Mouse (Mus musculus) lung, embryonic 14.5 days (tissue): ENCODE data around the gene Arhgef16. TPM values are rescaled to one million over a fixed set of nuclear protein-coding genes. Genes with fewer than 3 reads are reported as not detected.

ENCODE experiments used
- ATAC-seq: fragments of 200-750 bp; cut with Nextera tagmentation; 2 replicates; pipeline ENCODE4 v1.8.0; 2017; ENCODE audit warnings: mild to moderate bottlenecking, moderate TSS enrichment, moderate library complexity; ENCODE audit not compliant: insufficient read depth
- DNase-seq: peaks from one replicate; pipeline ENCODE4 v3.0.0-alpha.2; 2015
- H3K27ac ChIP-seq: fragments of 300-500 bp; sonication (generic); 2 replicates; pipeline ENCODE4 v1.5.1; 2014; ENCODE audit warnings: low read depth, mild to moderate bottlenecking, moderate library complexity
- H3K27me3 ChIP-seq: fragments of 300-500 bp; sonication (generic); 2 replicates; pipeline ENCODE4 v1.6.1; 2014; ENCODE audit warnings: low read length, control low read depth; ENCODE audit not compliant: insufficient read depth
- H3K36me3 ChIP-seq: fragments of 300-500 bp; sonication (generic); 2 replicates; pipeline ENCODE4 v1.6.1; 2014; ENCODE audit warnings: control low read depth; ENCODE audit not compliant: insufficient read depth
- H3K4me1 ChIP-seq: fragments of 300-500 bp; sonication (generic); 2 replicates; pipeline ENCODE4 v1.6.1; 2014; ENCODE audit warnings: antibody characterized with exemption, control low read depth; ENCODE audit not compliant: insufficient read depth
- H3K4me2 ChIP-seq: fragments of 300-500 bp; sonication (generic); 2 replicates; pipeline ENCODE4 v1.6.1; 2014; ENCODE audit warnings: mild to moderate bottlenecking
- H3K4me3 ChIP-seq: fragments of 300-500 bp; sonication (generic); 2 replicates; pipeline ENCODE4 v1.5.1; 2014; ENCODE audit warnings: low read depth, low read length
- H3K9ac ChIP-seq: fragments of 300-500 bp; sonication (generic); 2 replicates; pipeline ENCODE4 v1.6.1; 2014
- H3K9me3 ChIP-seq: fragments of 300-500 bp; sonication (generic); 2 replicates; pipeline ENCODE4 v1.6.1; 2016; ENCODE audit warnings: low read depth, low read length, control low read depth
- CTCF ChIP-seq: IDR thresholded peaks from 2 replicates; pipeline ENCODE4 v1.5.1; 2016; ENCODE audit warnings: antibody characterized with exemption, low read depth
- WGBS: fragments of 180-500 bp; shearing (Covaris S2); extraction: QIAGEN DNeasy Blood & Tissue Kit; methylation state at CpG from one replicate; pipeline ENCODE4 v1.1.7; 2014; 5-methylcytosine and 5-hydroxymethylcytosine counted together
- polyA plus RNA-seq: library from polyadenylated mRNA; unstranded; fragments of >200 nt; fragmentation: Nextera tagmentation; extraction: Ambion mirVana; gene quantifications from 2 replicates; pipeline ENCODE4 v1.2.1, GENCODE M21; 2014

Arhgef16 gene
- polyA plus RNA-seq, 1 experiment from 2014 or later = 16.2 TPM

GRCm38 (mm10) chr4:154333300-154333699, 31.8 kb upstream of the Arhgef16 start:
- no peaks in the 10 kb centered on the region for H3K27me3 ChIP-seq
- 60% methylated on average over 8 of the region's 8 CpGs for WGBS
- no peak overlapping the region for H3K9ac ChIP-seq
- no peak overlapping the region for H3K27ac ChIP-seq
- H3K4me2 ChIP-seq = no peak overlapping the region
- ATAC-seq = no peak
- no peaks in the 10 kb centered on the region for H3K36me3 ChIP-seq
- no peak overlapping the region for H3K4me3 ChIP-seq
- H3K4me1 ChIP-seq = peaks cover 5% of the 10 kb centered on the region; the same call in 1 of the 2 replicates
- H3K9me3 ChIP-seq = no peaks in the 10 kb centered on the region
- TF ChIP-seq CTCF = 0 out of 2 replicates have a peak, but pooled peaks have one; percentile 9
- DNase-seq = no peak

DNA sequence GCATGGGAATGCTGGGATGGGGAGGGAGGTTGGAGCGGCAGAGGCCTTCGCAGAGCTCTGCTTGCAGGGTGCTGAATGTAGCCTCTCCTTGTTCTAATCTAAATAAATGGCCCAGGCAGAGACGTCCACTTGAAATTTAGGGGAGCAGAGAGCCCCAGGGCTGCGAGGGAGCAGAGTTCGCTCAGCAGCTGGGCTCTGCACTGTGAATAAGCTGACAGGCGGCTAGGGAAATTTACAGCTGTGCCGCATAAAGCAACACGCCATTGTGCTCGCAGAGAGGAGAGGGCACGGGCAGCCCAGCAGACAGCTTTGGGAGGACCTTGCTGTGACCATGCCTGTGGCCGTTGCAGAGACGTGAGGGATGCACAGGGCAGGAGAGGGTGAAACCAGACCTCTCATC, 29.8 kb upstream of the Arhgef16 start:
- Histone ChIP-seq H3K36me3 (no peaks in the 10 kb centered on the region), H3K9me3 (no peaks in the 10 kb centered on the region), H3K27ac (peak overlapping the region; percentile 46; the same call in 1 of the 2 replicates), H3K4me1 (peaks cover 5% of the 10 kb centered on the region; the same call in 1 of the 2 replicates), H3K4me3 (no peak overlapping the region), H3K27me3 (no peaks in the 10 kb centered on the region), H3K9ac (no peak overlapping the region), H3K4me2 (no peak overlapping the region)
- ATAC-seq (peak; percentile 55; the same call in 1 of the 2 replicates), DNase-seq (peak; percentile 85)
- no peak for TF ChIP-seq CTCF
- WGBS = 33% methylated on average over 12 of the region's 12 CpGs

DNA sequence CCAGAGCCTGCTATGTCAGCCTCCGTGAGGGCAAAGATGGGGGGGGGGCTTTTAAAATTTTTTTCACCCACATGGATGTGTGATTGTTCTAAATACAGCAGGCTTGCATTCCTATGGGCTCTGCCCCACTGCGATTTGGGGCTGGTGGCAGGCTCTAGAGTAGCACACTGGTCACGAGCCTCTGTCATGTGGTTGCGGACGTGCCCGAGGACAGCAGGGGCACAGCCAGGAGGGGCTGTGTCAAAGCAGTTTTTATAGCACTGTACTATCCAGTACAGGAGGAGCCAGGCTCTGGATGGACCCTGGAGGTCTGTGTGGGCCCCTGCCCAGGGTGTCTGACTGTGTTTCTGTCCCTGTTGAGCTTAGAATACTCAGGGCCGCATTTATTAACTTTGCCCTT, 28.5 kb upstream of the Arhgef16 start:
- Histone ChIP-seq H3K4me3 (no peak overlapping the region), H3K4me2 (no peak overlapping the region), H3K4me1 (0 out of 2 replicates have a peak, but pooled peaks cover 3% of the 10 kb centered on the region), H3K9ac (no peak overlapping the region), H3K27me3 (no peaks in the 10 kb centered on the region), H3K9me3 (no peaks in the 10 kb centered on the region), H3K27ac (no peak overlapping the region), H3K36me3 (no peaks in the 10 kb centered on the region)
- ATAC-seq = no peak
- TF ChIP-seq CTCF = no peak
- 85% methylated on average over 7 of the region's 7 CpGs for WGBS
- DNase-seq = no peak

DNA sequence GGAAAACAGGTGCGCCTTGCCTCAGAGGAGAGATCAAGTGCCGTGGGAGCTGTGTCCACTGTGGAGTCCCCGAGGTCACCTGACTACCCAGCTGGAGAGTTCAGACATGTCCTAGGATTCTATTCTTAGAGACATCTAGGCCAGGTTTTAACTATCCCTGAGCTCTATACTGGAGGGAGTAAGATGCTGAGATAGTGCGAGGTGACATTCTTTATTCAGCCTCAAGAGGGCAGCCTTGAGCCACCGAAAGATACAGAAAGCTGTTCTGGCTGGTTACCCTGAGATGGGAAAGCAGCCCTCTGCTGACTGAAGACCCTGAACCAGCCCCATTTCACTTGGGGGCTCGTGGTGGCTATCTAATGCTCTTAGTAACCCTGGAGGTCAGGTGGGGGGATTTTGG, 27.4 kb upstream of the Arhgef16 start:
- H3K9ac ChIP-seq = no peak overlapping the region
- H3K4me2 ChIP-seq = peak overlapping the region; percentile 12; the same call in 1 of the 2 replicates
- DNase-seq (peak; percentile 92), ATAC-seq (peak; percentile 45)
- H3K4me3 ChIP-seq = no peak overlapping the region
- H3K9me3 ChIP-seq = no peaks in the 10 kb centered on the region
- H3K27ac ChIP-seq = no peak overlapping the region
- H3K4me1 ChIP-seq = 0 out of 2 replicates have a peak, but pooled peaks cover 3% of the 10 kb centered on the region
- TF ChIP-seq CTCF = peak; percentile 90
- no peaks in the 10 kb centered on the region for H3K36me3 ChIP-seq
- WGBS = 8% methylated on average over 6 of the region's 6 CpGs
- no peaks in the 10 kb centered on the region for H3K27me3 ChIP-seq

DNA sequence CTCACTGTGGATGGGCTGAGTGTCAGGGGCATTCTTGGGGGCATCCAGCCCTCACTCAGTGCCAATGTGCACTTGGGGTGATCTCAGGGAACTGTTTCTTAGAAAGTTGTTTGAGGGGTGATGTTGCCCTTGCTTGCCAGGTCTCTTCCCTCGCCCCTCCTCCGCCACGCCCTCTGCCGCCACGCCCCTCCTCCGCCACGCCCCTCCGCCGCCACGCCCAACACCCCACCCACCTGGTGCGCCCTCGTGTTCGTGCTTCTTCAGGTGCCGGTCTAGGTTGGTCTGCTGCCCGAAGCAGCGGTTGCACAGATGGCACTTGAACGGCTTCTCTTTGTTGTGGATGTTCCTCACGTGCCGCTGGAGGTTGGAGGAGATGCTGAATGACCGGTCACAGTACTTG, 27.0 kb upstream of the Arhgef16 start:
- 7% methylated on average over 20 of the region's 20 CpGs for WGBS
- Histone ChIP-seq H3K9me3 (no peaks in the 10 kb centered on the region), H3K4me2 (peak overlapping the region; percentile 12; the same call in 1 of the 2 replicates), H3K27ac (no peak overlapping the region), H3K4me1 (0 out of 2 replicates have a peak, but pooled peaks cover 3% of the 10 kb centered on the region), H3K9ac (no peak overlapping the region), H3K4me3 (no peak overlapping the region), H3K36me3 (peaks cover 4% of the 10 kb centered on the region; the same call in 1 of the 2 replicates), H3K27me3 (no peaks in the 10 kb centered on the region)
- TF ChIP-seq CTCF = no peak
- DNase-seq (no peak), ATAC-seq (no peak)

DNA sequence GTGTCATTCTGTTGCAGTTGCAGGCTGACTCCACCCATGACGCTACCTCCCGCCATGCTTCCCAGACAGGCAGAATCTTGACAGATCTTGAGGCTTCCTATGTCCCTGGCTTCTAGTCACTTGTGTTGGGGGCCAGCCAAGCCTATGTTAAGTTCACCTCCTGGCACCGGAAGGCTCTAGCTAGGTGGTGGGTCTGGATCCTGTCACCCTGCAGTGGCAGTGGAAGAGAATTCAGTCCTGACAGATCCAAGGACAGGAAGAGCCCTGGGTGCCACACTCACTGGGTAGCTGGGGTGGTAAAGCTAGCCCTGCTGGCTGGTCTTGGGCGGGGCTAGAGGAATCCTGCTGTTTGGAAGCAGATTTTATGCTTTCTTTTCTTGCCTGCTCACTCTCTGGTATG, 23.9 kb upstream of the Arhgef16 start:
- Histone ChIP-seq H3K9ac (no peak overlapping the region), H3K4me3 (no peak overlapping the region), H3K9me3 (no peaks in the 10 kb centered on the region), H3K27me3 (no peaks in the 10 kb centered on the region), H3K36me3 (peaks cover 4% of the 10 kb centered on the region; the same call in 1 of the 2 replicates), H3K4me2 (no peak overlapping the region), H3K4me1 (no peaks in the 10 kb centered on the region), H3K27ac (no peak overlapping the region)
- no peak for DNase-seq
- TF ChIP-seq CTCF = no peak
- WGBS = 62% methylated on average over 4 of the region's 4 CpGs
- ATAC-seq = no peak

DNA sequence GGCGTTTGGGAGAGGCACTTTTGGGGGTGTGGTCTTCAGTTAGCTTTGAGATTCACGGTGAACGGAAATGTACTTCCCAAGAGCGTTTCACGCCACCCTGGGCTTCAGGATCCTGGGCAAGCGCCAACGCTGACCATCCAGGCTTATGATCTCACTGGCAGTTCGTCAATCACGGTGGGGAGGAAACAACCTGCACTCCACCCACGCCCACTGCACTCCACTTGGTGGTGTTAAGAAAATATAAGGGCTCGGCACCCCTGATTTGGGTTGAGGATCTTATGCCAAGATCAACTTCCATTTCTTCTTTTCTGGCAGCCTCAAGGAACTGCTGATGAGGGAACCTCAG, 12.1 kb upstream of the Arhgef16 start:
- Histone ChIP-seq H3K9me3 (no peaks in the 10 kb centered on the region), H3K27me3 (no peaks in the 10 kb centered on the region), H3K27ac (no peak overlapping the region), H3K9ac (no peak overlapping the region), H3K4me3 (no peak overlapping the region), H3K4me1 (no peaks in the 10 kb centered on the region), H3K4me2 (no peak overlapping the region), H3K36me3 (no peaks in the 10 kb centered on the region)
- ATAC-seq (no peak), DNase-seq (peak; percentile 50)
- no peak for TF ChIP-seq CTCF
- 52% methylated on average over 11 of the region's 11 CpGs for WGBS
